Mouse (Mus musculus) E14TG2a.4 (cell line): ENCODE results near the gene Creb3l1.

ENCODE experiments used
- CTCF ChIP-seq: conservative IDR thresholded peaks from 2 replicates; pipeline ENCODE4 v1.5.1; 2014; ENCODE audit warnings: low read length
- POU5F1 ChIP-seq: IDR thresholded peaks from 2 replicates; pipeline ENCODE4 v1.6.1; 2014; ENCODE audit warnings: low read length, borderline replicate concordance

DNA sequence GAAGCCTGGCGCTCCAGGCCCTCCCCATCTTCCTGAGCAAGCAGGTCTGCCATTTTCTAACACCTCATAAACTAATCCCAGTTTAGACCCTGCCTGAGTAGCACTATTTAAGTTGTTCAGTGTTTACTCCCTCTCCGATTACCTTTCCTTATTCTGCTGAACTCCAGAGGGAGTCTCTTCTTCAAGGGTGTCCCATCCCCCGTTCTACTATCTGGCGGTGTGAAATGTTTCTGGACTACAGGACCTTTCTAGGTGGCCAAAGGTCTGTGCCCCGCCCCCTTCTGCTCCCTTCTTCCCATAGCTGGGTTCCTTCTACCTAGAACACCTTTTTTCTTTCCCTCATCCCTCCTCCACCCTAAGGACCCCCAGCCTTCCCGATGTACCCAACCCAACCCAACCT lies 36.0 kb upstream of the Creb3l1 start:
- TF ChIP-seq CTCF (no peak), POU5F1 (no peak)
